Mouse (Mus musculus): ENCODE results near the gene Megf11.

Megf11 gene

DNA sequence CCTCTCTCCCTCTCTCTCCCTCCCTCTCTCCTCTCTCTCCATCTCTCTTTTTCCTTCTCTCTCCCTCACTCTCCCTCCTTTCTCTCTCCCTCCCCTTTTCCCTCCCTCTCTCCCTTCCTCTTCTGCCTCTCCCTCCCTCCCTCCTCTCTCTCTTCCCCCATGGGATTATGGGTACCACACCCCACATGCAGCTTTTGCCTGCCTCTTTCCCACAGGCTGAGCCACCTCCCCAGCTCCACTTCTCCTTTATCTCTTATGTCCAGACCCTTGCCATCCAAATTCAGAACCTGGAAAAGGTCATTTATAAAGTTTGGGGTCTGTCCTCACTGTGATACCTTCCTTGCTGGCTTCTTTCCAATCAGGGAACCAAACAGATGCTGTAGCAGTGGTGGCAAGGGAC is 180.5 kb downstream of the Megf11 start:
- DNase-seq (ENCODE audit: low read depth) = no peak

DNA sequence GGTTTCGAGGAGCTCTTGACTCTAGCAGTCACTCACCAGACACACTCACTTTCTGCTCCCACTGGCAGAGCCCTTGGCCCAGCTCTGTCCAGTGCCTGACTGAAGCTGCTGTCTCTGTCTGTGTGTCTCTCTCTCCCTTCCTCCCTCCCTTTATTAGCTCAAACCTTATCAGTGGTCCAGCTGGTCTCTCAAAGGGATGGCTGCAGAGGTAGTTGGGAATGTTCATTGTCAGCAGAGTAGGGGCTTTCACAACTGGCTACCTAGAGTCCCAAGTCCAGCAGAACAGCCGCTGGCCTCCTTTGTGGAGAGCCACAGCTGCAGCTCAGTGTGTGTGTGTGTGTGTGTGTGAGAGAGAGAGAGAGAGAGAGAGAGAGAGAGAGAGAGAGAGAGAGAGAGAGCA is 180.9 kb downstream of the Megf11 start:
- no peak for DNase-seq (ENCODE audit: low read depth)

DNA sequence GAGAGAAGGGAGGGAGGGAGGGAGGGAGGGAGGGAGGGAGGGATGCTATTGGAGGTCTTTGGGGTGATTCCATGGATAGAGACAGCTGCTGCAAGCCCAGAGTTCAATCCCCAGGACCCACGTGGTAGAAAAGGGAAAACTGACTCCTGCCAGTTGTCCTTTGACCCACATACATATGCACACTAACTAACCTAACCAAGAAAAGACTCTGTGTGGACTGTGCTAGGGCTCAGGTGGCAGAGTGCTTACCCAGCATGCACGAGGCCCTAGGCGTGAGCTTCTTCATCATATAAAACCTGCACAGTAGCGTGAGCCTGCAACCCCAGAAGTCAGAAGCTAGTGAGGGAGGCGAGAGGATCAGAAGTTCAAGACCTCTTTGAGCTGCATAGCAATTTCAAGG is 182.1 kb downstream of the Megf11 start:
- DNase-seq (ENCODE audit: low read depth) = no peak

DNA sequence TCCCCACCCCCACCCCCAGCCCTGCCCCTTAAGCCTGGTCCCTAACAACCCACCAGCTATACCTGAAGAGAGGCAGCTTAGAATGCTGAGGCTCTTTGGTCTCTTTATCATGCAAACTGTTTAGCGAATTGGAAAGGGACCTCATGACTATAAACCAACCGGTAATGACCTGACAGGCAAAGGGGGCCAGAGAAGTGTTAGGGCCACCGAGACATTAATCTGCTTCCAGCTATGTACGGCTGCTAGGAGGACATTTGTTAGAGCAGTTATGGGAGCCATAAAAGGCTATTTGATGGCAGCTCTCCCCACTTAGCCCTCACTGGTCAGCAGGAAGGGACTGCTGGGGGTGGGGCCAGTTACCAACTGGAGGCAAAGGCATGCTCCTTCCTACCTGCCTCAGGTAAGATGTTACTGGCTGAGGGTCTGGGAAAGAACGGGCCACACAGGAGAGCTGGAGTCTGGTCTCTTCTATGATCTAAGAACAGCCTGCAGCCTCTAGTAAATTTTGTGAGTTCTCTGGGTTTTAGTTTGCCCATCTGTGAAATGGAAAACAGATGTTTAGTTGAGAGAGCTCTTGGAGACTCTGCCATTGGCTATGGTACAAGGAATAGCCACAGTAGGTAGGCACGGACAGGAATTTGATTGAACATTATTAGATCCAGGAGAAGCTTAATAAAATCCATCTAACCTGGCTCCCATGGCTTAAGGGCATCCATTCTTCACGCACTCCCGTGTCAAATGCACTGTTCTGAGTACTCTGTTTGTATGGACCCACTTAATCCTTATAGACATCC is 183.2 kb downstream of the Megf11 start:
- DNase-seq (ENCODE audit: low read depth) = no peak

DNA sequence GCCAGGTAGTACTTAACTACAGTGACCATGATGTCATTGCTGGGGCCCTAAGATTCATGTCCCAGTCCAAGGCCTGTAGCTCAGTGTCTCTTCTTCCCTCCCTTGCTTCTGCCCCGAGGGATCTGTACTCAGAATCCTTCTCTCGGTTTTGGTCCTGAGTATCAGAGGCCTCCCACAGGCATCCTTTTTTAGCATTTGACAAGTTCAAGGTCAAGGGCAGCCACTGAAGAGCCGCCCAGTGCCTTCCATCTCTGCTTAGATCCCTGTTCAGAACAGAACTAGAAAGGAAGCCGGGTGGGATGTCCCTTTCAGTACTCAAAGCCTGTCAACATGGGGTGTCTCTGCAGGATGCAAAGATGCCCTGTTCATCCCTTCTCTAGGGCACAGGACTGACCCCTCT is 185.0 kb downstream of the Megf11 start:
- DNase-seq (ENCODE audit: low read depth) = no peak

DNA sequence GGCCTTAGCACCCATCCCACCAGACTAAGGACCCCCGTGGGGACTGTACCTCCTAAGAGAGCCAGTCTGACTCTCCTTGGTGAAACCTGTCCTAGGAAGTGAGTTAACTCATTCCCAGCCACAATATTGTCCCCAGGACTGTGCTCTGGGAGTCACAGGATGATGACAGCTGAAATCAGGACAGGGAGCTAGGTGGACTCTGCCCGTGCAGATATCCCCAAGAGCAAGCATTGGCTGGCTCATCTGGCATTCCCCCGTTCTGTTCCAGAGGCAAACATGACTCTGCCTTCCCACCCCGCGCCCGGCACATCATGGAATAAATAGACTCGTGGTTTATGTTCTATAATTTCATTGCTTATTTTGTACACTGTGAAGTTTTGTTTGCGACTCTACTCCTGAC is 185.7 kb downstream of the Megf11 start:
- no peak for DNase-seq (ENCODE audit: low read depth)

DNA sequence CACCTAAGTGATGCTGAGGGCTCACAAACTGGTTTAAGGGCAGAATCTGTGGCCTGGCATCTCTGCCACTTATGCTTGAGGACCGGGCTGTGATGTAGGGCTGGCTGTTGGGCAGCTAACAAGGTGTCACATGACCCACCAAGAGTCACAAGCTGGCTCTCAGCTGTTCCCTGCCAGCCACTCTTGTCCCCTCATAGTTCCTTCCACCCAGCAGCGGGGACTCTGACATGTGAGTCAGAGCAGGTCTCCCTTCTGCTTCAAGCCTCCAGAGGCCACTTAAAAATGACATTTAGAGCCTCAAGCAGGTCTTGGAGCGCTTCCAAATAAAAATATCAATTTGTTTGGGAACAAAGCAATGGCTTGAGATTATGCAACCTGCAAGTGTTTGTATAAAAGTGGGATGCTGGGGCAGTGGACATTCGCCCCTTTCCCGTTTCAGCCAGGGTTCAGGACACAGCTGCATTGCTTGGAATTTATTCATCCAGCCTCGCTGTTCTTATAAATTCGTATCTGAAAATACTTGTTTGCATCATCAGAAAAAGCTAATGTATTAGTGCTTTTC is 187.3 kb downstream of the Megf11 start:
- no peak for DNase-seq (ENCODE audit: low read depth)

DNA sequence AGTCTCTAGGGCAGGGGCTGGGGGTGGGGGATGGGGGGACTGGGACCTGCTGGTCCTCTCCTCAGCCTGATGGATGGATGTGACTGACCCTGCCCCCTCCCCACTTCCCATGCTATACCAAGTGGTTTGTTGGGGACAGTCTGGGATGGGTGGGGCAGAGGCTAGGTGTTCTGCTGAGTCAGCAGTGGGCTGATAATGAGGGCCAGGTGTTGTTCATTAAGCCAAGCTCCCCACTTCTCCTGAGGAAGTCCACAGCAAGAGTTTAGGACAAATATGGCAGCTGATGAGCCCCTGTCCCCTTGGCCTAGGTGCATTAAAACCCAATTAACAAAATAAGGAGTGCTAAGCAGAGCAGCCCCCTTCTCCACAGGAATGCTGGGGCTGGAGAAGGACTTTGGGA is 190.2 kb downstream of the Megf11 start:
- DNase-seq (ENCODE audit: low read depth) = no peak

DNA sequence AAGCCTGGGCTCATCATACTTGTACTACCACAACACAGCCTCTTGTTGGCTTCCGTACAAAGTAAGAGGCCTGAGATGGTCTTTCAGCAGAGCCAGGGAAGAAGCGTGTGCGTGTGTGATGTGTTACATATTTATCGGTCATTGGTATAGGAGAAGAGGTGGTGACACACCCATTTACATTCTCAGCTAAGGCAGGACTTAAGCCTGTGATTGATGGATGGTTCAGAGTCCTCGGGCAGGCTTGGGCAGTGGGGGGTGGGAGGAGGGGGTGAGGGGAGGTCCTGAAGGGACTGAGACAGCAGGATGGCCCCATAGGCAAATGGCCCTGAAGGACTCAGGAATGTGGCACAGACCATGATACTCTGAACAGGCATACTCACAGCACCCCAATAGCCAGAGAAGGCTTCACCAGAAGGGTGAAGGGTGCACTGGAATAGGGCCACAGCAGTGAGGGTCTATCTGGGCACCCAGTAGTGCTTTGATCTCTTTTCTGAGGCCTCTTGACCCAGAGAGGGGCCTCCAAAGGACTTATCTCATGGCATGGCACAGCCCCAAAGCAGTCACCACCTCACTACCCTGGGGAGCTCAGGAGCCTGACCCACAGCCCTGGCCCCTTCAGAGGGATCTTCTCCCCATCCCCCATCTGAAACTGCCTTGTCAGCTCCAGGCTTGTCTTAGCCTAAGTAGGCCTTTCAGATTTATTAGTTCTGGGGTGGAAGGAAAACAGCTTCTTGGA is 190.9 kb downstream of the Megf11 start:
- no peak for DNase-seq (ENCODE audit: low read depth)

DNA sequence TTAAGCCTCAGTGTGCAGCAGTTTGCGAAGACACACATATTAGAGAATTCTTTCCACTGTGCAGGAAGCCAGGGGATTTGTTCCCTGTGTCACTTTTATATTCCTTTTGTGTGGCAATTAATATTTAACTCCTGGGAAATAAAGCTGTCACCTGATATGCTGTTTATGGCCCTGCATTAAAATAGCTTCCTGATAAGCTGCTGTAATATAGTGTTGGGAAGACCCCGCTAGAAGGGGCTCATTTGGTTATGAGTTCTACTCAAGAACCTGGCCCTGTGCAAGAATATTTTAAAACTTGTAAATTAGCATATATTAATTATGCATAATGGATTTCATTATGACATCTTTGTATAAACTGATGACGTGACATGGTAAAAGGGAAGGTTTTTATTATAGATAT is 191.7 kb downstream of the Megf11 start:
- DNase-seq (ENCODE audit: low read depth) = no peak

DNA sequence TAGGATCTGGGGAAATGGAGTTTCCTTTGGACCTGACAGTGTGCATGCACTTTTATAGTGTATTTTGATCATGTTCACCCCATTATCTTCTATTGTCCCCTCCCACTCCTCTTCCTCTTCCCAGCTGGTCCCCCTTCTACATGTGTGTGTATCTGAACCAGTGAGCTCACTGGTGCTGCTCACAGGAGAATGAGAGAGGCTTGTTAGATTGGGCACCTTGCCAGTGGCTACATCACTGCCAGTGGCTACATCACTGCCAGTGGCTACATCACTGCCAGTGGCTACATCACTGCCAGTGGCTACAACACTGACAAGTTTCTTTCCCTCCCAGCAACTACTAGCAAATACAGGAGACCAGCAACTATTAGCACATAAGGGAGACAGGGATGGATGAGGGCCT is 192.6 kb downstream of the Megf11 start:
- no peak for DNase-seq (ENCODE audit: low read depth)

DNA sequence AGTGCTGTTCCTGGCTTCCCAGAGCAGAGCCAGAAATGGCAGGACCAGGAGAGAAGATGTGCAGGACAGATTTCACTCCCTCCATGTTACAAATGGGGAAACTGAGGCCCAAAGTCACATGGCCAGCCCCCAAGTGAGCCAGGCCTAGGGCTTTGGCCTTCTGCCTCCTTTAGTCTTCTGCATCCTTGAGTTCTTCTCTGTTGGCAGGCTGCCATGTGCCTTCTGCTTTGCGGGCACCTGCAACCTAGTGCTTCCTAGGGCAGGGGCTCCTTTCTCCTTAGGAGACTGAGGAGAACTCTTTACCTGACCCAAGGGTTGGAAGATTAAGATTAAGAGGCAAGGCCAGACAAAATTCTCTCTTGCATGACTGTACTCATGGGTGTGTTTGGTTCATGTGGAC is 193.9 kb downstream of the Megf11 start:
- no peak for DNase-seq (ENCODE audit: low read depth)

DNA sequence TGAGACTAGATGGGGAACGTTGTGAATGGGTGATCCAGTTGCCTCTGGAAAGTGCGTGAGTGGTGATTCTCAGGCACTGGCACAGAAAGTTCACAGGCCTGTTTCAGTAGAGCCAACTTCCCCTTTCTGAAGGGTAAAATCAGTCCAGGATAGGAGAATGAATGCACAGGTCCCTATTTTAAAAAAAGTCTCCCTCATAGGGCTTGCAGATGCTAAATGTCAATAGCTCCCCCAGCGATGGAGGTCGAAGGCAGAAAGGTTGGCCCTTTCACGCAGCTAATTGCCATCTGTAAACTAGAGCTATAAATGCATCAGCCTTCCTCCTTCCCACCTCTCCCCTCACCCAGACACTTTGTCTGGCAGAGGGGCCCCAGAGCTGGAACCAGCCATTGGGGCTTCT is 200.9 kb downstream of the Megf11 start:
- no peak for DNase-seq (ENCODE audit: low read depth)

DNA sequence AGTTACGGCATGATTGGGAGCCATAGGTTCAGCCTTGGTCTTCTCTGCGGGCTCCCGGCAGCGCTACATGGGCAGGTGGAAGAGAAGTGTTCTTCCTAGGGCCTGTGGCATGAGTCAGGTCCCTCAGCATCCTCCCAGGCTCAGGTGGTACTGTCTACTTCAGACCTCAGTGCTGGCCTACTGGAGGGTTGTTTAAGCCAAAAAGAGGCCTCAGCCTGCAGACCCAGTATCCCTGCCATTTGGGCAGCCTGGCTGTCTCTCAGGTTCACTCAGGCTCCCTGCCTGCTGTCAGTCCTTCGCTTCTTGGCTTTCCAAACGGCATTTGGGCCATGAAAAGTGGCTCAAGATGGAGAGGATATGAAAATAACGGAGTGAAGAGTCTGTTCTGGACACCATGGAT is 202.6 kb downstream of the Megf11 start:
- DNase-seq (ENCODE audit: low read depth) = no peak

DNA sequence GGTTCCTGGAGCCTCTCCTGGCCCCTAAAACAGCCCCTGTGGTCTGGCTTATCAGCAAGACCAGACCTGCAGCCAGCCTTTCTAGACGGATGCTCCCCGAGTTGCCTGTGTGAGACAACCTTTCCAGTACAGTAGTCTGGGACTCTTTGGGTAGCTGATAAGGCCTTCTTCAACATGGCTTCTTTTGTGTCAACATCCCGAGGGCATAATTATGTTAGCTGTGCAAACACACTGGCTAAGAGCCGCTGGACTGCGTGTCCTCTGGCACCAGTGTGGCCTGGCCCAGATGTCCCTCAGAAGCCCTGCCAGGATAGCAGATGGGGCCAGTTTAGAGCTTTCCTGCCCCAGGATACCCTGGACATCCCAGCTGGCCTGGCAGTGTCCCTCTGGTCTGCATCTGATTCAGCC is 205.2 kb downstream of the Megf11 start:
- DNase-seq (ENCODE audit: low read depth) = no peak

DNA sequence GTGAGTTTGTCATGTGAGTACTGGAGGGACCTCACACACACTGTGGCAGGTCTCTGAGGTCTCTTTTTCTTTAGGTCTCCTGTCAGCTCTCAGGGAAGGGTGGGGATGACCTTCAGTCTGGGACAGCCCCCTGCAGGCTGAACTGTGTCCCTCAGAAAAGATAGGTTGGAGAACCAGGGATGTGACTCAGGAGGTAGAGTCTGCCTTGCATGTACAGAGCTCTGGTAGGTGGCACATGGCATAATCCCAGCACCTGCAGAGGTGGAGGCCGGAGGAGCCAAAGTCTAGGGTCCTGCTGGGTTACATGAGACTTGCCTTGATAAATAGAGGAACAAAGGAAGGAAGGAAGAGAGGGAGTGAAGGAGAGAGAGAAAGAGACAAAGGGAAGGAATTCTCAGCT is 206.0 kb downstream of the Megf11 start:
- DNase-seq (ENCODE audit: low read depth) = no peak

DNA sequence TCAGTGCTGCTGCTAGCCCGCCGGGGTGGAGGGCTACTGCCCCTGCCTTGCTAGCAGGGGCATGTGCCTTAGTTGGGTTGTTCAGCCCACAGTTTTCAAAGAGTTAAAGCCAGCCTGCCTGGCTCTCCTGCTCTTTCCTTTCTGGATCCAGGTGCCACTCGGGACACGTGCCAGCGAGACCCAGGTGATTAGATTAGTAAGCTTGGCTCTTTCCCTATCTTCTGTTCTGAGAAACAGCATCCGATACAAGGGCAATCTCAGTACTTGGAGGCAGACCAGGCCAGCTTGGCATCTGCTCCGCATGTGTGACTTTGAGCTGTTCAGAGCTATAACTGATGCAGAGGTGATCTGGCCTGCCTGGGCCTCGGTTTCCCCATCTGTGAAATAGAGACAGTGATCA is 209.0 kb downstream of the Megf11 start:
- DNase-seq (ENCODE audit: low read depth) = no peak

DNA sequence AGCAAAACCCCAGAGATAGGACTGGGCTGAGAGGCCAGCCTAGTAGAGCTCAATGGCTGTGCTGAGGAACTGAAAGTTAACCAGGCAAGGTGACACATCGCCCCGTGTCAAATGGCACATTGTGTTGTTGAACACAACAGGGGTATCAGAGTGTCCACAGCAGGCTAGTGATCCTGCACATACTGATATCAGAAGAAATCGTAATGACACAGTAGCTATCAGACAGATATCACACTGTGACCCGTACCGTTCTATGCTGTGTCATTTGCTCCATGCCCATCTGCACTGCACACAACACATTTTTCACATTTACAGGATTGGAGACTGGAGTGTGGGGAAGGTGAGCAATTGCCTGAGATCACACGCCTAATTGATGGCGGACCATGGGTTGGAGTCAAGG is 213.0 kb downstream of the Megf11 start:
- no peak for DNase-seq (ENCODE audit: low read depth)

DNA sequence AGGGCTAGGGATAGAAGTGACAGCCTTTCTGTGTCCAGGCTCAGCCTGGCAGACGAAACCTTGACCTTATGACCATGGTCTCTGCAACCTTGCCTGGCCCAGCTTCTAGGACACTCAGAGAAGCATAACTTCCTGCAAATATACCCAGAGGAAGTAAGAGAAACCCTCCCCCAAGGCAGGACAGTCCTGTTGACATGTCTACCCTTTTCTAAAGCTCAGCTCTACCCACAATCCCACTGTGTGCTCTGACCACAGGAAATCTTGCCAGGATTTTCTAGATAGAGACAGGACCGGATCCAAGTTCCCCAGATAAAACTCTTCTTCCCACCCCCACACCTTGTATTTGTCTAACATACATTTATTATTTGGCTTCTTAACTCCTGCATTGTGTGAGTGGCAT is 215.3 kb downstream of the Megf11 start:
- DNase-seq (ENCODE audit: low read depth) = no peak

DNA sequence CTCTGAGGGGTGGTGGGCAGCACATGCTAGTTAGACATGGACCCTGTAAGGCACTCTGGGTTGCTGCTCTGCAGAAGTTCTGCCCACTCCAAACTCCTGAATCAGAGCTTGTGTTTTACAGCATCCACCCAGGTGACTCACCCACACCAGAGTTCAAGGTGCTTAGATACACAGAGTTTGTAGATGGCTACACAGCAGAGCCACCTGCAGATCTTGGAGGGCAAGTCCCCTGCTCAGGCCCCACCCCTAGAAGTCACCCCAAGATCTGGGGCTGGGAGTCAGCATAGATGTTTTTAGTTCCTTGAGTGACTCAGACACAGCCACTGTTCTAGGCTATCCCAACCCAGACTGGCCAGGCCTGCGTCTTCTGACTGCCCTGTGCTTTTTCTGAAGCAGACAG is 217.5 kb downstream of the Megf11 start:
- no peak for DNase-seq (ENCODE audit: low read depth)

DNA sequence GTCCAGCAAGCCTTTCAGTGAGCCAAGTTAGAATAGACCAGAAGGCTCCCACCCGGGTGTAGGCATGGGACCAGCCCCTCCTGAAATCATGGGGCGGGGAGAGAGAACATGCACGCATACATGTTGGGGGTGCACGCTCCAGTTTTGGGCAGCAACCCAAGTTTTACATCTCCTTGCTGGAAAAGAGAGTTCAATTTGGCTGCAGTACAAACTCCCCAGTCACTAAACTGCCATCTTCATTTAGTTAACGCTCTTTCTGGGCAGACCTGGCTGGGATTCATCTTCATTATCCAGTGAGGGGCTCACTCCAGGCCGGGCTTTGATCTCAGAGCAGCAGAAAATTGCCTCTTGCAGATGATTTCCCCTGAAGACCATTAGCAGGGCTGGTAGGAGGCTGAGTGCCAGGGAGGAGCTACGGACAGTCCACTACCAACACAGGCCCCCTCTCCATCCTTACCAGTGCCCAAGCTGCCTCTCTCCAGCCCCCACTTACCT is 218.8 kb downstream of the Megf11 start:
- DNase-seq (ENCODE audit: low read depth) = no peak

DNA sequence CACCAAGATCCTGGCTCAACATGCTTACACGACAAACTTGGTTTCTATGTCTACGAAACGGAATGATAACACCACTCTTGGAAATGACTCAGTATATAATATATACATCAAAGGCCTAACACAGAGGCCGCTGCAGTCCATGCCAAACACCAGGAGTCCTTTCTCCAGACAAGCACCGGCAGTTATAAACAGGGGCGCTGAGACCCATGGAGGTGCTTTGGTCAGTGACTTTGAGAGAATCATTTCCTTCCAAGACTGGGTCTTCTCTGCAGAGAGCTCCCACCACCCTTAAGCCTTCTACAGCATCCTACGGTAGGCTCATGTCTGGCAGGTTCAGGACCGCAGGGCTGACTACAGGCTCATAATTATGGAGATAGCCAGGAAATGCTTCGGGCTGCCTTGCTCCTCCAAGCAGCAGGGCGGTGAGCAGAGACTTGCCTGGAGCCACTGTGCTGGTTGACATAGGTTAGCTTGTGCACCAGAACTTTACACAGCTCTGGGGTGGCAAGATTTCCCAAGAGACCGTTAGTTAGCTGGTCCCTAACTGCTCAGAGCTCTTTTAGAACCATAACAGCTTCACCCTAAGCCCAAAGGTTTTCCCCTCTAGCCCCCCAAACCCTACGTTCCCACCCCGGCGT is 219.8 kb downstream of the Megf11 start:
- no peak for DNase-seq (ENCODE audit: low read depth)

All from fibroblast of lung, adult 2 months (primary cell).